Mouse (Mus musculus): Measurements from ENCODE around the gene Olfr44. TPM values are rescaled to one million over a fixed set of nuclear protein-coding genes. Genes with fewer than 3 reads are reported as not detected.

Gene Olfr44
- not detected for polyA plus RNA-seq (2017; shearing (Covaris generic))

GRCm38 (mm10) chr9:39493895-39494294 lies at the start of gene Olfr44:
Gene Olfr44 (minus strand): TSS chr9:39493995.

GRCm38 (mm10) chr9:39515531-39515930 lies 21.7 kb upstream of the Olfr44 start, which contains the start of gene Olfr957:
Gene Olfr957 (minus strand): TSS chr9:39515809.

GRCm38 (mm10) chr9:39471844-39472243 lies 22.0 kb downstream of the Olfr44 start, which contains the start of gene Olfr955:
Gene Olfr955 (minus strand): TSS chr9:39471944.

GRCm38 (mm10) chr9:39456401-39456800 lies 37.4 kb downstream of the Olfr44 start, which contains the start of gene Olfr954:
Gene Olfr954 (plus strand): TSS chr9:39456701.

Other genes starting within 250 kb of the Olfr44 start
- not detected for gene Olfr1537, start 244.0 kb downstream of the Olfr44 start, polyA plus RNA-seq (2017; shearing (Covaris generic))
- not detected for gene Olfr945, start 217.2 kb downstream of the Olfr44 start, polyA plus RNA-seq (2017; shearing (Covaris generic))
- gene Olfr948, start 167.9 kb downstream of the Olfr44 start, polyA plus RNA-seq (2017; shearing (Covaris generic)): not detected
- gene Olfr951, start 106.6 kb downstream of the Olfr44 start, polyA plus RNA-seq (2017; shearing (Covaris generic)): not detected
- not detected for gene Olfr952, start 66.8 kb downstream of the Olfr44 start, polyA plus RNA-seq (2017; shearing (Covaris generic))
- gene Olfr954, start 37.3 kb downstream of the Olfr44 start, polyA plus RNA-seq (2017; shearing (Covaris generic)): not detected
- gene Olfr955, start 22.1 kb downstream of the Olfr44 start, polyA plus RNA-seq (2017; shearing (Covaris generic)): not detected
- not detected for gene Olfr957, start 21.8 kb upstream of the Olfr44 start, polyA plus RNA-seq (2017; shearing (Covaris generic))
- gene Olfr958, start 60.1 kb upstream of the Olfr44 start, polyA plus RNA-seq (2017; shearing (Covaris generic)): not detected
- not detected for gene Olfr959, start 81.6 kb upstream of the Olfr44 start, polyA plus RNA-seq (2017; shearing (Covaris generic))
- gene AW551984, start 110.4 kb upstream of the Olfr44 start, polyA plus RNA-seq (2017; shearing (Covaris generic)): 0.18 TPM
- not detected for gene Olfr148, start 116.7 kb upstream of the Olfr44 start, polyA plus RNA-seq (2017; shearing (Covaris generic))
- gene Olfr960, start 127.4 kb upstream of the Olfr44 start, polyA plus RNA-seq (2017; shearing (Covaris generic)): not detected
- not detected for gene Olfr961, start 151.1 kb upstream of the Olfr44 start, polyA plus RNA-seq (2017; shearing (Covaris generic))
- not detected for gene Olfr963, start 173.2 kb upstream of the Olfr44 start, polyA plus RNA-seq (2017; shearing (Covaris generic))
- not detected for gene Olfr149, start 213.1 kb upstream of the Olfr44 start, polyA plus RNA-seq (2017; shearing (Covaris generic))
- gene Olfr965, start 217.4 kb upstream of the Olfr44 start, polyA plus RNA-seq (2017; shearing (Covaris generic)): not detected
- not detected for gene Olfr150, start 237.0 kb upstream of the Olfr44 start, polyA plus RNA-seq (2017; shearing (Covaris generic))